Mouse (Mus musculus) thymus, postnatal 36 days (tissue): ENCODE data around the gene Tbc1d8.

ENCODE experiments used
- DNase-seq, 2 experiments: peaks; one replicate each; pipeline ENCODE4 v3.0.0; 2022; ENCODE audit warnings: mixed read lengths in 2 of 2

Gene Tbc1d8

GRCm38 (mm10) chr1:39477064-39477463, 1.5 kb downstream of the Tbc1d8 start:
- no peak for DNase-seq

- no peak for DNase-seq
Observed at GRCm38 (mm10) chr1:39476341-39476740, 2.2 kb downstream of the Tbc1d8 start.

DNA sequence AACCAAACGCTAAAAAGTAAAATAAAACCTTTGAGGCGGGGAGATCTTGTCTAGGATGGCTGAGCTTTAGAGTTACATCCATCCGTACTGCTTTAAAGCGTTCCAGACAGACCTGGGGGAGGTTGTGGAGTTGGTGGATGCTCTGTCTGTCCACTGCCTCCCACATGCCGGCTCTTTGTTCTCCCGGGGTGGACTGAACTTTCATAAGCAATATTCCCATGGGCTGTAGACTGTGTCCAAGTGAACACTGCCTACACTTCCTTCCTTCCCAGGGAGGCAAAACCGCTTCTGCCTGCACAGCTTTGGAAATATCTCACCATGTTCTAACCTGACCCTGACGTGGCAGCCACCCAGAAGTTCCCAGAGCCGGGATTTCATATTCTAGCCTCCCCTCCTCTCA, 4.0 kb downstream of the Tbc1d8 start:
- DNase-seq = no peak

DNA sequence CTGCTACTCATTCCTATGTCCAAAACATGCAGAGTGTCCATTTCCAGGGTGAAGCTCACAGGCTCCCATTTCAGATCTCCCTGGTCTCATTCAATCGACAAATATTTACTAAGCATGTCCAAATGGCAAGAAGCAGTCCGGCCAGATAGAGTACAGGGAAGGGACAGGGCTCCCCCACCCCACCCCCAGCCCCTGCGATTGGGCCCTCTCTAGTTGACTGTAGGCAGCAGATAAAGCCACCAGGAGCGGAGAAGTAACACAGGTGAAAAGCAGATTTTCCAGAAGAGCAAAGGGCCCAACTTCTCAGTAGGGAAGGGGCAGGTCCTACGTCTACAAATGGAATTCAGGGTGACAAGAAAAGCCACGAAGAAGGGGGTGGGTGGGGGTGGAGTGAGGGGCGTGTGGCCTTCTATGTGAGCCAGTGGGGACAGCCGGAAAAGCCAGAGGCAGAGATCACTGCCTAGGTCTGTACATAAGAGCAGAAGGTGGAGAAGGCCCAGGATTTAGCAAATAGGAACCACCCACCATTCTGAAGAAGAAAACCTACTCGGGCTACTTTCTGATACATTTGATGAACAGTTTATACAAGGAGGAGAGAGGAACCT, 7.2 kb downstream of the Tbc1d8 start:
- DNase-seq = no peak

GRCm38 (mm10) chr1:39468982-39469381, 9.6 kb downstream of the Tbc1d8 start:
- DNase-seq = no peak

DNA sequence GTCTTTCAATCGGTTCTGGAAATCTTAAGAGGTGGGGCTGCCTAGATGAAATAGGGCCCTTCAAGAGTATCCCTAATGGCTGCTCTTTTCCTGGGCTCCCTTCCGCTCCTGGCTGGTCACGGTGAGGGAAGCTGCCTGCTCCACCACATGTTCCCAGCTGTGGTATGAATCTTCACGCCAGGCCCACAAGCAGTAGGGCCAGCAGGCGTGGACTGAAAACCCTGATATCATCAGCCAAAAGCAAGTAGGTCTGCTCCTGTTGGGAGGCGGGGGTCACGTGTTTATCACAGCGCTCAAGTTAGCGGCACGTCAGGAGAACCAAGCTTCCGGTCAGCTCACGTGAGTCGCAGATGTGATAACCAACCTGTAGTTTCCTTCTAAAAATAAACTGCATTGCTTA, 12.0 kb downstream of the Tbc1d8 start:
- DNase-seq = no peak

DNA sequence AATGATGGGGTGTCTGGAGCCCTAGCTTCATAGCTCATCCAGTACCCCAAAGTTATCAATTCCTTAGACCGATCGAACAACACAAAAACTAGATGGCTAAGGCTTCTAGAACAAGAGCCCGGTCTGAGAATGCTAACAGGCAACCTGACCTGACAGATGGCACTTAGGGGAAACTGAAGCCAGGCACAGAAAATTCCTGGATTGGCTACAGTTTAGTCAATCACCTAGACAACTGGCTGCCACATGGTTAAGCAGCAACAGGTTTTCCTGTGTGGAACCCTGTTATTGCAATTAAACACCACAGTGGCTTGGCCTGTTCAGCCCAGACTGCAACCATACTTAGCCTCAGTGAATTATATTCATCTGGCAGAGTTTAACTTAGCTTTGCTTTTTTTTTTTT, 13.8 kb downstream of the Tbc1d8 start:
- no peak for DNase-seq

DNA sequence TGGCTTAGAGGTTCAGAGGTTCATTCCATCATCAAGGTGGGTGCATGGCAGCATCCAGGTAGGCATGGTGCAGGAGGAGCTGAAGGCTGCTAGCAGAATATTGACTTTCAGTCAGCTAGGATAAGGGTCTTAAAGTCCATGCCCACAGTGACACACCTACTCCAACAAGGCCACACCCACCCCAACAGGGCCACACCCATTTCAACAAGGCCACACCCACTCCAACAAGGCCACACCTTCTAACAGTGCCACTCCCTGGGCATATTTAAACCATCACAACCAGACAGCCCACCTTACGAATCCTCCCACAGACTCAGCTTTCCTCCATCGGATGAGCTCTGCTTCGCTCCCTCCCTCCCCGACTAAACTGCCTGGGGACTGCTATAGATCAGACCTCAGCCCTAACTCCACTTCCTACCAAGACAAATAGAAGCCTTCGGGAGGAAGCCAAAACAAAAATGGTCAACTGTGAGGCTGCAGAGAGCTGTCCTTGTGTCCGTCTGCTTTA, 15.6 kb downstream of the Tbc1d8 start:
- DNase-seq = no peak

GRCm38 (mm10) chr1:39462036-39462435, 16.5 kb downstream of the Tbc1d8 start:
- DNase-seq = no peak

DNA sequence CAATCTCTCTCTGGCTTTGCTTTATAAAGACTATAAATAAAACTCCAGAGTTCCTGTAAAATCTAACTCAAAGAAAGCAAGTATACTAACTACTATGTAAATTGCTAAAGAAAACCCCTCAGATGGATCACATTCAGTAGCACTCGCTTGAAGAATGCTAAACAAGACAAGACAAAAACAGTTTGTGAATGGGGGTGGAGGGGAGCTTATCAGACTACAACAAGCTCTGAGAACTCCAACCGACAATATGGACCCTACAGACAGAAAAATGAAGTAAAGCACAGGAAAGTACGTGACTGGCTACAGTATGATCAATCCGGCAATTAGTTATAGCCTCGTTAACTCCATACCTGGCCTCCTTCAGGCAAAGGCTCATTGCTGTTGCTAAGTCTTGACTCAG, 18.1 kb downstream of the Tbc1d8 start:
- DNase-seq = no peak

DNA sequence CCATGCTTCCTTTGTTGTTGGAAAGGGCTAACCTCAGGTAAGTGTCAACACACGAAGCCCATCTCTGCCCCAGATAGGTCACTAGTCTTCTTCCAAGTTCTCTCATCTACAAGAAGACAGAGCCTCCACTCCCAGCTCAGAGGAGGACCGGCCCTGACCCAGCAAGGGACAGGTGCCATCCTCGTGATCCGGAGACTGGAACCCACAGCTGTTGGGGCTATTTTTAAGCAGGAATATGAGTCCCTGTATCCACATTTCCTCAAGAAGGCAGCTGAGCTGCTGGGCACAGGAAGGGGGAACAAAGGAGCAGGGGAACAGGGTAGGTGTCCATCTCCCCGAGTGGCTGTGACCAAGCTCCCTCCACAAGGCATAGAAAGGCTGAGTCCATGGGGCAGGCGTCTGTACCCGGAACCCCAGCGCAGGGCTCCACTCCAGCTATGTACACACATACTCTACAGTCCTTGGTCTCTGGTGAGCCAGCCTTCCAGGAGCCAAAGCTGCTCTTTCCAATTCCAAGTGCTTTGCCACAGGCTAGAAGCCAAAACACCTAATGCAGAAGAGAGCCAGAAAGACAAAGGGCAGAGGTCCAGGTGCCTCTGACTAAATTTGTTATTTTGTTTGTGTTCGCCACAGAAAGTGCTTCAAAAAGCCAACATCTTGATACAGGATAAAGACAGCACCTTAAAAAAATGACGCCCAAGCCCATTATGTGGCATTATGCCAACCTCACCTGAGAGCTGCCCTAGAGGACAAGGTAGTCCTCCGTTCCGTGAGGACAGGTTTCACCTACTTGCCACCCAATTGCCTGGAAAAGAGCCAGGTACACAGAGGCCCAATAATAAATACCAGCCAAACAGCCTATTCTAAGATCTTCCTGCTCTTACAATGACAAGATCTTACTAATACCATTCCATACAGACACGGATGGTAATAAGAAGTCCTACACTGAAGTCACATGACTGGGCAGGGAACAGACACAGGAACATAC, 20.4 kb downstream of the Tbc1d8 start:
- DNase-seq = no peak

- no peak for DNase-seq
Observed at GRCm38 (mm10) chr1:39456421-39456853, 22.1 kb downstream of the Tbc1d8 start.

- no peak for DNase-seq
Observed at GRCm38 (mm10) chr1:39455350-39456023, 23.1 kb downstream of the Tbc1d8 start.

- no peak for DNase-seq
Observed at GRCm38 (mm10) chr1:39454783-39455175, 23.8 kb downstream of the Tbc1d8 start.

- no peak for DNase-seq
Observed at GRCm38 (mm10) chr1:39454108-39454782, 24.3 kb downstream of the Tbc1d8 start.

DNA sequence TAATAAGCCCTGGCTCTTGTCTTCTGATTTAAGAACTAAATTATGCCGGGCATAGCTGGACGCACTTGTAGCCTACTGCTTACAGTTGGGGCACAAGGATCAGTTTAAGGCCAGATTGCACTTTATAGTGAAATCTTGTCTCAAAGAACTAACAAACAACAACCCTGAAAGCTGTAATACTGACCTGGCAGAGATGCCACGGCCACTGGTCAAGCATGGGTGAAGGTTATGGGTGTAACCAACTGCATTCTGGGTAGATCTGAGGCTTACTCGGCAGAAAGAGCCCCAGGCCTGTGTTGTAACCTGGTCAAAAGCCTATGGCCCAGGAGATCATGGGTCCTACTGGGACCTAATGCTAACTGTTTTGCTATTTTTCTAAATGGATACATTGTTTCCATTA, 26.4 kb downstream of the Tbc1d8 start:
- DNase-seq = no peak

GRCm38 (mm10) chr1:39450069-39450728, 28.4 kb downstream of the Tbc1d8 start:
- peak; percentile 43 to 71 for DNase-seq

DNA sequence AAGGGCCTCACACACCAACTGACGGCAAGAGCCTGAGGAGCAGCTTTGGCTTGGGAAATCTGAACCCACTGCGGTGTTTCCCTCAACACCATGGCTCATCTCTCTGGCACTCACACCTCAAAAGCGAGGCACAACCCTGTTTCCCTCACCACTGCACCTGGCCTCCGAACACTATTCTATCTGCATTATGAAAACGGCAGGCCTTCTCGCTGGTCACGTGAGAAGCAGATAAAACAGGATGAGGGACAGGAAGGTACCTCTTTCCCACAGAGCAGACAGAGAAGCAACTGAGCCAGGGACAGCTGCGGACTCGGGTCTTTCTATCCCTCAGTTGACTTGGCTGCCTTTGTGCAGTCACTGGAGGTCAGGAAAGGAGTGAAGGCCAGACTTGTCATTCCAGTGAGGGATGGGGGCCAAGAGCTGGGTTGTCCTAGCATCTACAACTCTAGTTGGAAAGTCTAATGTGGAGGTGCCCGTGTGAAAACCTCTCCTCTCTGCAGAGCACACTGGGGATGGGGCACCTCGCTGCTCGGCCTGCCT, 29.2 kb downstream of the Tbc1d8 start:
- peak; percentile 48 to 64 for DNase-seq

GRCm38 (mm10) chr1:39448819-39449218, 29.7 kb downstream of the Tbc1d8 start:
- no peak for DNase-seq

- DNase-seq = no peak
Observed at GRCm38 (mm10) chr1:39448238-39448637, 30.3 kb downstream of the Tbc1d8 start.

GRCm38 (mm10) chr1:39446178-39446577, 32.4 kb downstream of the Tbc1d8 start:
- DNase-seq = no peak
